8 mouse cellular contexts compared by ENCODE assay signal in genomic region chr10:80756509-80756908, GRCm38 (mm10). TPM values are rescaled to one million over a fixed set of nuclear protein-coding genes. Genes with fewer than 3 reads are reported as not detected.
DNase-seq lines count a peak whose midpoint lies in the region; ATAC-seq lines count a peak whose summit lies in the region.

No protein-coding gene starts in this region.

- WGBS in neural tube, embryonic 11.5 days: 82% methylated on average over 2 of the region's 2 CpGs
- WGBS in limb, embryonic 15.5 days: 55% methylated on average over 2 of the region's 2 CpGs
- WGBS in stomach, embryonic 15.5 days: 41% methylated on average over 2 of the region's 2 CpGs

- peak overlapping the region; percentile 98 for H3K9ac ChIP-seq in neural tube, embryonic 11.5 days (ENCODE audit: low read length)
- peak overlapping the region; percentile 87 for H3K9ac ChIP-seq in limb, embryonic 15.5 days
- peak overlapping the region; percentile 88; the same call in 1 of the 2 replicates for H3K9ac ChIP-seq in stomach, embryonic 15.5 days

- peaks cover 84% of the 10 kb centered on the region for H3K4me1 ChIP-seq in erythroblast, embryonic 14.5 days (ENCODE audit: control insufficient read depth)
- H3K4me1 ChIP-seq in neural tube, embryonic 11.5 days (ENCODE audit: control insufficient read depth, insufficient read depth, low read length): peaks cover 26% of the 10 kb centered on the region
- peaks cover 63% of the 10 kb centered on the region for H3K4me1 ChIP-seq in limb, embryonic 15.5 days
- H3K4me1 ChIP-seq in stomach, embryonic 15.5 days: peaks cover 42% of the 10 kb centered on the region

- DNase-seq in neural tube, embryonic 11.5 days (ENCODE audit: low spot score): no peak
- DNase-seq in neural tube, embryonic 10.5 days (ENCODE audit: extremely low spot score, low spot score): no peak
- no peak for DNase-seq in gastrocnemius, adult 8-10 months (ENCODE audit: low spot score in 2 of 2)
- DNase-seq in T-cell, adult 2 months (ENCODE audit: low spot score): no peak

- H3K27ac ChIP-seq in neural tube, embryonic 11.5 days (ENCODE audit: low read depth, low read length): no peak overlapping the region
- H3K27ac ChIP-seq in limb, embryonic 15.5 days: no peak overlapping the region
- no peak overlapping the region for H3K27ac ChIP-seq in stomach, embryonic 15.5 days

- no peak for ATAC-seq in erythroblast, adult 5-6 weeks (replicated peaks; ENCODE audit: low FRiP score, poor library complexity, severe bottlenecking)
- ATAC-seq in neural tube, embryonic 11.5 days (ENCODE audit: insufficient read depth, low FRiP score, low TSS enrichment): no peak
- no peak for ATAC-seq in limb, embryonic 15.5 days (ENCODE audit: insufficient number of reproducible peaks, low FRiP score, low TSS enrichment, low read depth)
- no peak for ATAC-seq in stomach, embryonic 15.5 days (ENCODE audit: insufficient read depth, low FRiP score, low read depth)

- H3K9me3 ChIP-seq in erythroblast, embryonic 14.5 days (ENCODE audit: control insufficient read depth, low read length): no peaks in the 10 kb centered on the region
- H3K9me3 ChIP-seq in neural tube, embryonic 11.5 days (ENCODE audit: control insufficient read depth, low read length): no peaks in the 10 kb centered on the region
- no peaks in the 10 kb centered on the region for H3K9me3 ChIP-seq in limb, embryonic 15.5 days
- no peaks in the 10 kb centered on the region for H3K9me3 ChIP-seq in stomach, embryonic 15.5 days

- H3K4me3 ChIP-seq in erythroblast, embryonic 14.5 days (replicated peaks): peak overlapping the region; percentile 100
- H3K4me3 ChIP-seq in neural tube, embryonic 11.5 days (ENCODE audit: low read depth, low read length): peak overlapping the region; percentile 99
- peak overlapping the region; percentile 95 for H3K4me3 ChIP-seq in limb, embryonic 15.5 days
- H3K4me3 ChIP-seq in stomach, embryonic 15.5 days (replicated peaks): peak overlapping the region; percentile 97

- H3K36me3 ChIP-seq in erythroblast, embryonic 14.5 days (ENCODE audit: control insufficient read depth): peaks cover 47% of the 10 kb centered on the region
- H3K36me3 ChIP-seq in neural tube, embryonic 11.5 days (ENCODE audit: control insufficient read depth, insufficient read depth, low read length): no peaks in the 10 kb centered on the region
- H3K36me3 ChIP-seq in limb, embryonic 15.5 days: no peaks in the 10 kb centered on the region
- no peaks in the 10 kb centered on the region for H3K36me3 ChIP-seq in stomach, embryonic 15.5 days

- H3K27me3 ChIP-seq in erythroblast, embryonic 14.5 days (ENCODE audit: control insufficient read depth): no peaks in the 10 kb centered on the region
- H3K27me3 ChIP-seq in neural tube, embryonic 11.5 days (ENCODE audit: control insufficient read depth, insufficient read depth, low read length): no peaks in the 10 kb centered on the region
- no peaks in the 10 kb centered on the region for H3K27me3 ChIP-seq in limb, embryonic 15.5 days
- H3K27me3 ChIP-seq in stomach, embryonic 15.5 days (replicated peaks): no peaks in the 10 kb centered on the region

- peak overlapping the region; percentile 79 for H3K4me2 ChIP-seq in neural tube, embryonic 11.5 days (ENCODE audit: low read depth)
- peak overlapping the region; percentile 81 for H3K4me2 ChIP-seq in limb, embryonic 15.5 days
- H3K4me2 ChIP-seq in stomach, embryonic 15.5 days: peak overlapping the region; percentile 84

RNA-seq across cellular contexts. Expression of gene Dot1l, which starts 1.5 kb away (rescaled TPM):
- 8.8 and 9.8 TPM in 2 replicates for polyA plus RNA-seq in erythroblast, embryonic 14.5 days (2012)
- 10.9 and 15.6 TPM in 2 replicates for total RNA-seq in erythroblast, adult 5-6 weeks (2015; ENCODE audit: low replicate concordance)
- 8.0 and 22.9 TPM in 2 replicates for total RNA-seq in erythroblast, adult 5-6 weeks (2017; ENCODE audit: low replicate concordance)
- polyA plus RNA-seq in neural tube, embryonic 11.5 days (2014; fragmentation: Nextera tagmentation; extraction: Ambion mirVana): 23.9 and 24.3 TPM in 2 replicates
- polyA plus RNA-seq in limb, embryonic 15.5 days (2015; fragmentation: Nextera tagmentation; extraction: Ambion mirVana): 14.2 and 15.3 TPM in 2 replicates
- 17.3 and 17.4 TPM in 2 replicates for polyA plus RNA-seq in stomach, embryonic 15.5 days (2015; fragmentation: Nextera tagmentation; extraction: Ambion mirVana)
- 10 to 100 TPM; 12.4 to 13.8 (median 13.5) TPM for total RNA-seq in gastrocnemius, adult 8-10 months (2022)

RNA-seq across cellular contexts. Expression of gene Ap3d1, which starts 14.4 kb away (rescaled TPM):
- 2.5 and 2.6 TPM in 2 replicates for polyA plus RNA-seq in erythroblast, embryonic 14.5 days (2012)
- total RNA-seq in erythroblast, adult 5-6 weeks (2015; ENCODE audit: low replicate concordance): 12.5 and 27.6 TPM in 2 replicates
- total RNA-seq in erythroblast, adult 5-6 weeks (2017; ENCODE audit: low replicate concordance): 25.9 and 30.5 TPM in 2 replicates
- 69.3 and 79.1 TPM in 2 replicates for polyA plus RNA-seq in neural tube, embryonic 11.5 days (2014; fragmentation: Nextera tagmentation; extraction: Ambion mirVana)
- polyA plus RNA-seq in limb, embryonic 15.5 days (2015; fragmentation: Nextera tagmentation; extraction: Ambion mirVana): 72.3 and 75.0 TPM in 2 replicates
- 76.1 and 82.3 TPM in 2 replicates for polyA plus RNA-seq in stomach, embryonic 15.5 days (2015; fragmentation: Nextera tagmentation; extraction: Ambion mirVana)
- 10 to 100 TPM; 24.1 to 29.3 (median 27.8) TPM for total RNA-seq in gastrocnemius, adult 8-10 months (2022)

RNA-seq across cellular contexts. Expression of gene Sf3a2, which starts 41.5 kb away (rescaled TPM):
- 68.4 and 69.3 TPM in 2 replicates for polyA plus RNA-seq in erythroblast, embryonic 14.5 days (2012)
- 19.6 and 26.5 TPM in 2 replicates for total RNA-seq in erythroblast, adult 5-6 weeks (2015; ENCODE audit: low replicate concordance)
- 7.2 and 11.2 TPM in 2 replicates for total RNA-seq in erythroblast, adult 5-6 weeks (2017; ENCODE audit: low replicate concordance)
- 96.6 and 101 TPM in 2 replicates for polyA plus RNA-seq in neural tube, embryonic 11.5 days (2014; fragmentation: Nextera tagmentation; extraction: Ambion mirVana)
- polyA plus RNA-seq in limb, embryonic 15.5 days (2015; fragmentation: Nextera tagmentation; extraction: Ambion mirVana): 59.0 and 71.7 TPM in 2 replicates
- 52.6 and 62.0 TPM in 2 replicates for polyA plus RNA-seq in stomach, embryonic 15.5 days (2015; fragmentation: Nextera tagmentation; extraction: Ambion mirVana)
- 10 to 100 TPM; 26.0 to 33.2 (median 29.9) TPM for total RNA-seq in gastrocnemius, adult 8-10 months (2022)

RNA-seq across cellular contexts. Expression of gene Plekhj1, which starts 41.9 kb away (rescaled TPM):
- polyA plus RNA-seq in erythroblast, embryonic 14.5 days (2012): 32.7 and 39.3 TPM in 2 replicates
- 24.5 and 45.2 TPM in 2 replicates for total RNA-seq in erythroblast, adult 5-6 weeks (2015; ENCODE audit: low replicate concordance)
- 8.2 and 13.9 TPM in 2 replicates for total RNA-seq in erythroblast, adult 5-6 weeks (2017; ENCODE audit: low replicate concordance)
- 150 and 153 TPM in 2 replicates for polyA plus RNA-seq in neural tube, embryonic 11.5 days (2014; fragmentation: Nextera tagmentation; extraction: Ambion mirVana)
- 119 and 124 TPM in 2 replicates for polyA plus RNA-seq in limb, embryonic 15.5 days (2015; fragmentation: Nextera tagmentation; extraction: Ambion mirVana)
- 117 and 118 TPM in 2 replicates for polyA plus RNA-seq in stomach, embryonic 15.5 days (2015; fragmentation: Nextera tagmentation; extraction: Ambion mirVana)
- total RNA-seq in gastrocnemius, adult 8-10 months (2022): 10 to 100 TPM; 24.2 to 34.4 (median 32.0) TPM

RNA-seq across cellular contexts. Expression of gene Amh, which starts 48.5 kb away (rescaled TPM):
- polyA plus RNA-seq in erythroblast, embryonic 14.5 days (2012): 0.33 and 0.43 TPM in 2 replicates
- not detected in 2 replicates for total RNA-seq in erythroblast, adult 5-6 weeks (2015; ENCODE audit: low replicate concordance)
- not detected in 2 replicates for total RNA-seq in erythroblast, adult 5-6 weeks (2017; ENCODE audit: low replicate concordance)
- polyA plus RNA-seq in neural tube, embryonic 11.5 days (2014; fragmentation: Nextera tagmentation; extraction: Ambion mirVana): not detected in 2 replicates
- not detected in 2 replicates for polyA plus RNA-seq in limb, embryonic 15.5 days (2015; fragmentation: Nextera tagmentation; extraction: Ambion mirVana)
- polyA plus RNA-seq in stomach, embryonic 15.5 days (2015; fragmentation: Nextera tagmentation; extraction: Ambion mirVana): not detected in 2 replicates
- total RNA-seq in gastrocnemius, adult 8-10 months (2022): under 1 TPM in 3 of 4 experiments, not detected in 1; 0.22 to 0.40 (median 0.24) TPM

Comparison
In these comparisons a context has a peak if more than half of its experiments do, and no peak if none do; other contexts are left out.
1. RNA of gene Ap3d1, which starts 14.4 kb away (polyA plus RNA-seq): 76.1 to 82.3 TPM in stomach, embryonic 15.5 days, 72.3 to 75.0 TPM in limb, embryonic 15.5 days and 69.3 to 79.1 TPM in neural tube, embryonic 11.5 days; 2.5 to 2.6 TPM in erythroblast, embryonic 14.5 days; every median in the first group is over 10 times any median in the second.
2. Peak in every context shown above with its lines, with median percentiles within 50 percentile points of each other: H3K4me3 ChIP-seq, H3K4me2 ChIP-seq and H3K9ac ChIP-seq.